Mouse (Mus musculus): ENCODE measurements around the gene Grin3a. TPM values are rescaled to one million over a fixed set of nuclear protein-coding genes. Genes with fewer than 3 reads are reported as not detected.

The Grin3a gene
- total RNA-seq (2014; fragmentation: Nextera tagmentation), result not detected in 2 replicates
- total RNA-seq (2017), result not detected in 2 replicates

DNA sequence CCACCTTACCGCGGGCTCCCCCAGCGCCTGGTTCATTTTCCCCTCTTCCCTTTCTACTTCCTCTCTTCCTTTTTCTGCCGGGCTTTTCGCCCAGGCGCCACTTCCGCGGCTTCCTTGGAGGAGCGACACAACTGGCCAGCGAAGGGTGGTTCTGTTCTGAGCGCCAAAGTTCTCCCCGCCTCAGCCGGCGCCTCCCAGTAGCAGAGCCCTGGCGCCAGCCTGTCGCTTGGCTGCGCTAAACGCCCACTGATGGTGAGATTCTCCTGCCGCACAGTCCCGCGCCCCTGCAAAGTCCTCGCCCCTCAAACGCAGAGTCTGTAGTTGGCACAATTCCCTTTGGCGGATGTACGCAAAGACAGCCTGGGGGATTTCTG is at the start of gene Grin3a:
Gene Grin3a, minus strand, starts transcription at position 133 of the 374 bp plus-strand sequence.
- no peak for ATAC-seq (replicated peaks; ENCODE audit: low FRiP score, low TSS enrichment, poor library complexity, severe bottlenecking)

- ATAC-seq (replicated peaks; ENCODE audit: low FRiP score, low TSS enrichment, poor library complexity, severe bottlenecking), result no peak
These were observed 46.3 kb upstream of the Grin3a start for GRCm38 (mm10) chr4:49891835-49892301.

- no peak for ATAC-seq (replicated peaks; ENCODE audit: low FRiP score, low TSS enrichment, poor library complexity, severe bottlenecking)
These were observed 31.5 kb upstream of the Grin3a start for GRCm38 (mm10) chr4:49877084-49877483.

DNA sequence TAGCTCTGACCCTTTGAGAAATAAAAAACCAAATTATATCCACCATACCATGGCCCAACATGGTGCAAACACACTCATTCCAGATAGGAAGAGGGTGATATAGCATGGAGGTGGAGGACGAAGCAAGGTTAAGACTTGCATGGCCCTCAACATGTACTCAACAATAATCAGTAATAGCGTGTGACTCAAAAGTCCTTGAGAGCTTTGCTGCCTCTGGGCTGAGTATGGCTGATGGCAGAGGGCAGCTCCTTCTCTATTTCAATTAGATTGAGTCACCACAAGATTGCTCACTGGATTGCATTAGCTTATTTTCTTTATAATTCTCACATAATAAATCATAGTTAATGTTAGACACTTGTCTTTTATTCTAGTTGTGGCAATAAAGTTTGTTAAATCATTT is 15.1 kb upstream of the Grin3a start:
- ATAC-seq (replicated peaks; ENCODE audit: low FRiP score, low TSS enrichment, poor library complexity, severe bottlenecking), result no peak

DNA sequence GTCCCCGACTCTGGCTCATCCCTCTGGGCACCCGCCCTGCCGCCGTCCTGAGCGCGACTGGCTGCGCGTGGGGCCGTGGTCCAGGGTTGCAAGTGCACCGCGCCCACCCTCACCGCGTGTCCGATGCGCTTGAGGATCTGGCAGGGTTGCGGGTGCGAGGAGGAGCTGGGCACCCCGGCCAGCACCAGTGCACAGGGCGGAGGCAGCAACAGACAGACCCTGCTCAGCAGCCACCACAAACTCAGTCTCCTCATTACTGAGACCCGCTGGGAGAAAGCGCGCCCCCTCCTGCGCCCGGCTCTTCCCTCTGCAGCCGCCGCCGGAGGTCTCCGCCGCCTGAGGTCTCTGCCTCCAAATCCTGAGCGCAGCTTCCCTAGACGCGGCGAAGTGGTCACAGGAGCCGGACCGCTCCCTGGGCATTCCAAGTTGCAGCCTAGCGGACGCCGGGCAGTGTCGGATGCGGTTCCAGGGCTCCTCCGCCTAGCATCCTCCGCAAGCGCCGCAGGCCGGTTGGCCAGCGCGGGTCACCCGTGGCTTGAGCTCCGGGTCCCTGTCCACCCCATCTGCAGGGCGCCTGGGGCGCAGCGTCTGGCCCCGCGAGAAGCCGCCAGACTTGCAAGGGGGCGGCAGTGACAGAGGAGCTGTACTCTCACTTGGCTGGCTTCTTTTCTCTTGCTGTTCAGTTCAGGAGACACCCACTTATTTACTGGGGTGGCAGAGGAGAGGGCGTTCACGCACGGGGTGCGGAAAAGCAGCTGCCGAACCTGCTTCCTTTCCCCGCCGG is 524 bp downstream of the Grin3a start:
- ATAC-seq (replicated peaks; ENCODE audit: low FRiP score, low TSS enrichment, poor library complexity, severe bottlenecking), result no peak

DNA sequence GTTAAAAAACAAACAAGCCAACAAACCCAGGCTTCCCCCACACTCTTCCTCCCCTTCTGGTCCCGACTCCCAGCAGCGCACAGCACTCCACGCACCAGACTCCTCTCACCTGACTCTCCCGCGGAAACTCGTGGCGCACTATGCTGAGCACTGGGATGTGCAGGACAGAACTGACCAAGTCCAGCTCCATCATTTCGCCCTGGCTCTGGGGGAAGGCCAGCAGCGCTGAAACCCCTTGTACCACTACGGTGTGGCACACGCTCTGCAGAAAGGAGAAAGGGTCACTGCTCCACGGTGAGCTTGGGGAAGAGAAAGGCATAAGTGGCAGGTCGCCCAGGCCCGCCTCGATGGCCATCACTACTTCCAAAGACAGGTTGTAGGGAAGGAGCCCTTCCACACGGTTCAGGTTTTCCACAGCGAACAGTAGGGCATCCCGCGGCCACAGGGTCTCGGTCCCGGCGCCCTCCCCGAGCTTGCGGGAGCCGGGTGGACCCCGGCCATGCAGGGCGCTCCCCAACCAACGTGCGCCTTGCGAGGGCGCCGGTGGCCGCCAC is 1.2 kb downstream of the Grin3a start:
- ATAC-seq (replicated peaks; ENCODE audit: low FRiP score, low TSS enrichment, poor library complexity, severe bottlenecking), result no peak

DNA sequence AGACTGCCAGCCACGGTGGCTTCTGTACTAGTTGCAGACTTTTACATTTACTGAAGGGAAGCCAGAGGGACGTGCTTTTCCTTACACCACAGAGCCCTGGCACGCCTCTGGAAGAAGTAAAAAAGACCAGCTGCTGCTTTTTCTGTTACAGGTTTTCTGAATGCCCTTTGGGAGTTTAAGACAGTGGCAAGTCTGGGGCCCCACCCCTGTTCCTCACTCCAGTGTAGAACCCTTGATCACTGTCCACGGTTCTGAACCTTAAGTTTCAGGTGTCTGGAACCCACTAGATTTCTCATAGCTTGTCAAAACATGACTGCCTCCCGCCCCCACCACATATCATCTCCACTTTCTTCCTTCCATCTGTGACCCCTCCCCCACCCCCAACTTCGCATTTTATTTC is 1.8 kb downstream of the Grin3a start:
- ATAC-seq (replicated peaks; ENCODE audit: low FRiP score, low TSS enrichment, poor library complexity, severe bottlenecking), result no peak

DNA sequence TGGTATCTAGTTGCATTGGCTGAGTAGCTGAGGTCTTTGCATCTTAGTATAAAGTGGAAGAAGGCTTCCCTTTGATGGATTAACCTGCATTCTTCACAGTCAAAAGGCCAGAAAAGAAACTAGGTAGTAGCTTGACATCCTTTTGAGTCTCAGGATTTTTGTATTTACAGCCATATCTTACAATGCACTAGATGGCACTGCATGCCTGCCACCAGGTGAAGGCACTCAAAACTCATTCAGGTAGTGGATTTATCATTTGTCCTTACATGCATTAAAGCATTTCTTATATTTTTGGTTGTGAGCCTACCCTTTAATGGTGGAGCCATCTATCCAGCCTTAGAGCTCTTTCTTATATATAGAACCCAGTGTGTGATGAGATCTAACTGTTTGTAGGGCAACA is 13.5 kb downstream of the Grin3a start:
- ATAC-seq (replicated peaks; ENCODE audit: low FRiP score, low TSS enrichment, poor library complexity, severe bottlenecking), result no peak

DNA sequence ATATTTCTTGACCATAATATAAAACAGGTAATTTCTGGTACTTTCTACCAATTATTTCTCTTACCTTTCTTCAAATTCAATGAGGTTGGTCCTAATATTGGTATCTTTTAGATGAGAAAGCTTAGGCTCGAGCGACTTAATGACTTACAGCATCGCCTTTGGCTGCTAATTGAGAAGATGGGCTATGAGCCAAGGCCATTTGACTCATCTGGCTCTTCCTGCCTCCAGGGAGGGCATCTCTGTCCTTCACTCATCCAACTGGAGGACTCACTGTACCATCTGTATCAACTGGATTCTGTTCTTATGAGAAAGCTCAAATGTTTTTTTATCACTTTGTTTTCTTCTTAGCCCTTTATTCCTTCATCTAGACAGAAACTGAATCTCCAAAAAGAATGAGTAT is 31.7 kb downstream of the Grin3a start:
- no peak for ATAC-seq (replicated peaks; ENCODE audit: low FRiP score, low TSS enrichment, poor library complexity, severe bottlenecking)

- ATAC-seq (replicated peaks; ENCODE audit: low FRiP score, low TSS enrichment, poor library complexity, severe bottlenecking), result no peak
These were observed 38.8 kb downstream of the Grin3a start for GRCm38 (mm10) chr4:49806791-49807190.

DNA sequence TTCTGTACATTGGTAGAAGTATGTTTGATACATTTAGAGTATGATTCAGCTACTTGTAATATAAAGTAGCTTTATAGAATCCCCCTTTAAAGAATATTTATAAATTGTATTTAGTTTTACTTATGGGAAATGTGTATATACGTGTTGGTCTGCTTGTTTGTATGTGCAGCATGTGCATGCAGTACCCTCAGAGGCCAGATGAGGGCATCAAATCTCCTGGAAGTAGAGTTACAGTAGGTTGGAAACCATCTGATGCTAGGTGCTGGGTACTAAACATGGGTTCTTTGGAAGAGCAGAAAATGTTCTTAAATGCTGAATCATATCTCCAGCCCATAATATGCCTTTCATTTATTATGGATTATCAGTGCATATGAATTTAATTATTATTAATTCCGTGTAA is 46.2 kb downstream of the Grin3a start:
- no peak for ATAC-seq (replicated peaks; ENCODE audit: low FRiP score, low TSS enrichment, poor library complexity, severe bottlenecking)

DNA sequence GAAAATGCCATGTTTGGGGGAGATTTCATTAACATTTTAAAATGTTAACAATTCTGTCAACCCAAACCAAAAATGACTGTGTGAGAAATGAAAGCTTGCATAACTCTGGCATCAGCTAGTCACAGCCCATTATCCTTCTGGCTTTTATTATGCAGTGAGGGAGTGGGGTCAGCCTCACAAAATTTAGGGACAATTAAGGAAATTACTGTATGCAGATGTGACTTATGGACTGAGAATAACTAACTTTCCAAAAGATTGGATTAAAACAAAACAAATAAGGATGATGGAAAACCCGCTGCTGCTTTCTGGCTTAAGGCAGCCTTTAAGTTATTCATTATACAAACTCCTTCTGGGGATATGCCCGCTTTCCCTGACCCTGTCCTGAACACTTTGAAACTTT is 56.6 kb downstream of the Grin3a start:
- ATAC-seq (replicated peaks; ENCODE audit: low FRiP score, low TSS enrichment, poor library complexity, severe bottlenecking), result no peak

DNA sequence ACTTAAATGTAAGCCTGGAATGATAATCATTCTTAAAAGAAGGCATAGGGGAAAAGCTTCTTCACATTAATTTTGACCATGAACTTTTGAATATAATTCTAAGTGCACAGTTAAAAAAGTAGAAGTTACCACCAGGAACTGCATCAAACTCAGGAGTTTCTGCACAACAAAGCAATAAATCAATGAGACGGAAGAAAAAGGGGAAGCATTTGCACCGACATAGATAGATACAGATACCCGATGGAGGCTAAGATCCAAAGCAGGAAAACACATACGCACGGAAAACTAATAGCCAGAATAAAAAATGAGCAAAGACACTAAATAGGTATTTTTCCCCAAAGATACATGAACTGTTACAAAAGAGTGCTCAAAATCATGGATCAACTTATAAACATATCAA is 102.7 kb downstream of the Grin3a start:
- ATAC-seq (replicated peaks; ENCODE audit: low FRiP score, low TSS enrichment, poor library complexity, severe bottlenecking), result no peak

GRCm38 (mm10) chr4:49741942-49742341 is 103.6 kb downstream of the Grin3a start:
- no peak for ATAC-seq (replicated peaks; ENCODE audit: low FRiP score, low TSS enrichment, poor library complexity, severe bottlenecking)

DNA sequence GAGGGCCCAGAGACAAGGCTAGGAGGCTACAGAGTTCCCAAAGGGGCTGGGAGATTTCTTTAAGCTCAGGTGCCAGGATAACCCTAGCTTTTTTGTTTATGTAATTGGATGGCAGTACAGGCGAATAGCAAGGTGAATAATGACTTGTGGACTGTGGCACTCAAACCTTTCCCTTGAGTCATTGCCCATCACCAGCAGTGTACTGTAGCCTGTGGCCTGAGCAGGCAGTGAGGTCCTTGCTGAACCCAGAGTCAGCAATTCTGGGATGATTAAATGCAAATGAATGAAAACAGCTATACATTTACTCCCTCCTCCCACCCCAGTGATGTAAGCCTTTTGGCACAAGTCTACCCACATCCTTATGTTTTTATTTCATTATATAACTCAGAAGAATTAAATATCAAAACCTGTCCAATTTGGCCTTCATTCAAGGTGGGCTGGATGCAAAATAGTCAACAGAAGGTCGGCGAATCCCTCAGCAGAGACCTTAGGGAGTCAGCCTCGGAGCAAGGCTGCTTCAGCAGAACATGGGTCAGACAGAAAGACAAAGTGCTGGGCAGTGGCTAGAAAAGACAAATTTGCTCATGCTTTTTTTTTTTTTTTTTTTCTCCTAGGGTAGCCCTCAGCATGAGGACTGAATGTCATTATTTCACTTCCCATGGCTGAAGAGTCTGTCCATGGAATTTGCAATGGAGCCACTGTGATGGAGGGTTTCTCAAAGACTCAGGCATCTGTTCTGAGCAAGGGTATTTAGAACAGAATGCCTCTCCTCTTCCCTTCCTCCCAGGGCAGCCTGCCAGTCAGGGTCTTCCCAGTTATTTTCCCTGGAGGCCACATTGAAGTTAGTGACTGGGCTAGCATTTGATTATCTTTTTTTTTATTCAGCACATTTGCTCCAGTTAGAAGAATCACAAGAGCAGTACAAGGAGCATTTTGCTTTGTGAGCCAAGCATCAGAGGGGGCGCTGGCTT is 104.5 kb downstream of the Grin3a start:
- ATAC-seq (replicated peaks; ENCODE audit: low FRiP score, low TSS enrichment, poor library complexity, severe bottlenecking), result no peak

- no peak for ATAC-seq (replicated peaks; ENCODE audit: low FRiP score, low TSS enrichment, poor library complexity, severe bottlenecking)
These were observed 106.0 kb downstream of the Grin3a start for GRCm38 (mm10) chr4:49739561-49739960.

DNA sequence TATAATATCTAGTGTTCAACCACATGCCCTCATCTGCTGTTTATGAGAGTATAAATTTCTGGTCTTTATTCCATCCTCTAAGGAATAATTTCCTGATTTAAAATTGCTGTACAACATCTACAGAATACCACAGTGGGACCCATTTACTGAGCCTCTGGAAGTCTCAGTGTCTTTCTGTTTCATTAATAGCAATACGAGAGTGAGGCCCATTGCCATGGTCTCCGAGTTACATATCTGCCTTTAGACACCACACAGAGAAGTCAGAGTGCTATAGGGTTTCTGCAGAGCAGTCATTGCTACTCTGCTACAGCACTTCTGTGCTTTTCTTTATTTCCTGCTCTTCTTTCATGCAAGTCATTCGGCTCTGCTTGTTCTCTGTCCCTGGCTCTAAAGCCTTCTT is 116.2 kb downstream of the Grin3a start:
- no peak for ATAC-seq (replicated peaks; ENCODE audit: low FRiP score, low TSS enrichment, poor library complexity, severe bottlenecking)

DNA sequence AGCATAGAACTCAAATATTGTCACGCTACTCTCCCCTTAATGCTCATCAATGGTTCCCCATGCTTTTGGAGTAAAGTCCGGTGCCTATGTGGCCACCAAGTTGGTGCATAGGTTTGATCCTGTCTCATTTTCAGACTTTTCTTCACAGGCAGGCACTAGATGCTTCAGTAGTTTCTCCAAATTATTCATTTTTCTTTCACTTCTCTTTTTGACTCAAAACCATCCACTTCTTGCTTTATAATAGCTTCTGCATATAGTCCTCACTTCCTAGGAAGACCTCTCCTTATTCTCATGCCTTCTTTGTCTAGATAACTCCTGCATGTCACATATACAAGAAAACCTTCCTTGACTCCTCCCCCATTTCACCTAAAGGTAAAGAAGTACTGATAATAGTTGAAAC is 121.6 kb downstream of the Grin3a start:
- no peak for ATAC-seq (replicated peaks; ENCODE audit: low FRiP score, low TSS enrichment, poor library complexity, severe bottlenecking)

GRCm38 (mm10) chr4:49691405-49692194 is 153.9 kb downstream of the Grin3a start:
- ATAC-seq (replicated peaks; ENCODE audit: low FRiP score, low TSS enrichment, poor library complexity, severe bottlenecking), result no peak
